Mouse (Mus musculus): ENCODE results near the gene Nfe2l1. TPM values are rescaled to one million over a fixed set of nuclear protein-coding genes. Genes with fewer than 3 reads are reported as not detected.

The Nfe2l1 gene
- 34.6 and 39.5 TPM in 2 replicates for polyA plus RNA-seq (2014; fragmentation: Nextera tagmentation; extraction: Ambion mirVana)

GRCm38 (mm10) chr11:96829813-96830538, at the start of gene Nfe2l1:
Nfe2l1 (minus strand) TSS chr11:96829968.
- Histone ChIP-seq H3K4me1 (ENCODE audit: insufficient read depth) (peaks cover 26% of the 10 kb centered on the region), H3K36me3 (ENCODE audit: insufficient read depth) (peaks cover 30% of the 10 kb centered on the region), H3K27ac (ENCODE audit: low read depth) (peak within 1 kb of the TSS; percentile 99), H3K27me3 (ENCODE audit: insufficient read depth, low read length) (no peaks in the 10 kb centered on the region), H3K4me2 (peak within 1 kb of the TSS; percentile 95), H3K9me3 (ENCODE audit: low read depth, low read length) (no peaks in the 10 kb centered on the region), H3K4me3 (ENCODE audit: low read depth, low read length) (peak within 1 kb of the TSS; percentile 84), H3K9ac (peak within 1 kb of the TSS; percentile 94)
- DNase-seq (peak; percentile 99), ATAC-seq (ENCODE audit: insufficient read depth) (peak; percentile 99)
- TF ChIP-seq CTCF (IDR thresholded peaks at IDR 0.05; ENCODE audit: low read depth), result no peak
- WGBS, result under 1% methylated on average over 51 of the region's 51 CpGs

- Histone ChIP-seq H3K4me1 (ENCODE audit: insufficient read depth) (peaks cover 3% of the 10 kb centered on the region), H3K9ac (no peak overlapping the region), H3K4me2 (no peak overlapping the region), H3K36me3 (ENCODE audit: insufficient read depth) (no peaks in the 10 kb centered on the region), H3K27me3 (ENCODE audit: insufficient read depth, low read length) (peaks cover 3% of the 10 kb centered on the region; the same call in 1 of the 2 replicates), H3K4me3 (ENCODE audit: low read depth, low read length) (no peak overlapping the region), H3K9me3 (ENCODE audit: low read depth, low read length) (no peaks in the 10 kb centered on the region), H3K27ac (ENCODE audit: low read depth) (no peak overlapping the region)
- ATAC-seq (ENCODE audit: insufficient read depth) (no peak), DNase-seq (no peak)
- TF ChIP-seq CTCF (IDR thresholded peaks at IDR 0.05; ENCODE audit: low read depth), result no peak
- WGBS, result 43% methylated on average over 7 of the region's 7 CpGs
These were observed 49.6 kb upstream of the Nfe2l1 start for GRCm38 (mm10) chr11:96879359-96879758.

DNA sequence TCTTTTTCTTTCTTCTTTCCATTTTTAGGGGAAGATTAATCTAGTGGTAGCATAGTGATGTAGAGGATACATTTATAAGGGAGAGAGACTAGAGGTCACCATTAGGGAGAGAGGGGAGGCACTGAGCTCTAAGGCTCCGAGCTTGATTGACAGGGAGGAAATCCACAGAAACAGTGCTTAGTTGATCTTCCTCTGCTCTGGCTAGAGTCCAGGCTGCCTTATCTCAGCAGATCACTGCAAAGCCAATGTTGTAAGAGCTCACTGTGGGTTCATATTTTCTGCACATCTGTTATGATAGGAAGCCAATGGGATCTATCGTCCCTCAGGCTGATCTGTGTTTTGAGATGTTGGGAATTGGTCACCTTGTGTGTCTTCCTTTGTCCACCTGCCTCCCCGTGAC, 48.9 kb upstream of the Nfe2l1 start:
- WGBS, result 35% methylated on average over 3 of the region's 3 CpGs
- TF ChIP-seq CTCF (IDR thresholded peaks at IDR 0.05; ENCODE audit: low read depth), result no peak

GRCm38 (mm10) chr11:96877071-96877470, 47.3 kb upstream of the Nfe2l1 start:
- Histone ChIP-seq H3K36me3 (ENCODE audit: insufficient read depth) (no peaks in the 10 kb centered on the region), H3K4me3 (ENCODE audit: low read depth, low read length) (no peak overlapping the region), H3K9ac (0 out of 2 replicates have a peak overlapping the region, but pooled peaks have one; percentile 13), H3K9me3 (ENCODE audit: low read depth, low read length) (no peaks in the 10 kb centered on the region), H3K4me1 (ENCODE audit: insufficient read depth) (peaks cover 8% of the 10 kb centered on the region), H3K27me3 (ENCODE audit: insufficient read depth, low read length) (peaks cover 6% of the 10 kb centered on the region; the same call in 1 of the 2 replicates), H3K4me2 (peak overlapping the region; percentile 72; the same call in 1 of the 2 replicates), H3K27ac (ENCODE audit: low read depth) (peak overlapping the region; percentile 26; the same call in 1 of the 2 replicates)
- WGBS, result 38% methylated on average over 4 of the region's 4 CpGs
- ATAC-seq (ENCODE audit: insufficient read depth) (no peak), DNase-seq (no peak)
- no peak for TF ChIP-seq CTCF (IDR thresholded peaks at IDR 0.05; ENCODE audit: low read depth)

More for the DNA sequence above, 48.9 kb upstream of the Nfe2l1 start:
- DNase-seq (no peak), ATAC-seq (ENCODE audit: insufficient read depth) (no peak)
- no peaks in the 10 kb centered on the region for H3K36me3 ChIP-seq (ENCODE audit: insufficient read depth)
- no peaks in the 10 kb centered on the region for H3K9me3 ChIP-seq (ENCODE audit: low read depth, low read length)
- no peak overlapping the region for H3K4me3 ChIP-seq (ENCODE audit: low read depth, low read length)
- H3K4me1 ChIP-seq (ENCODE audit: insufficient read depth), result peaks cover 3% of the 10 kb centered on the region
- no peak overlapping the region for H3K4me2 ChIP-seq
- peaks cover 6% of the 10 kb centered on the region; the same call in 1 of the 2 replicates for H3K27me3 ChIP-seq (ENCODE audit: insufficient read depth, low read length)
- no peak overlapping the region for H3K9ac ChIP-seq
- H3K27ac ChIP-seq (ENCODE audit: low read depth), result no peak overlapping the region

DNA sequence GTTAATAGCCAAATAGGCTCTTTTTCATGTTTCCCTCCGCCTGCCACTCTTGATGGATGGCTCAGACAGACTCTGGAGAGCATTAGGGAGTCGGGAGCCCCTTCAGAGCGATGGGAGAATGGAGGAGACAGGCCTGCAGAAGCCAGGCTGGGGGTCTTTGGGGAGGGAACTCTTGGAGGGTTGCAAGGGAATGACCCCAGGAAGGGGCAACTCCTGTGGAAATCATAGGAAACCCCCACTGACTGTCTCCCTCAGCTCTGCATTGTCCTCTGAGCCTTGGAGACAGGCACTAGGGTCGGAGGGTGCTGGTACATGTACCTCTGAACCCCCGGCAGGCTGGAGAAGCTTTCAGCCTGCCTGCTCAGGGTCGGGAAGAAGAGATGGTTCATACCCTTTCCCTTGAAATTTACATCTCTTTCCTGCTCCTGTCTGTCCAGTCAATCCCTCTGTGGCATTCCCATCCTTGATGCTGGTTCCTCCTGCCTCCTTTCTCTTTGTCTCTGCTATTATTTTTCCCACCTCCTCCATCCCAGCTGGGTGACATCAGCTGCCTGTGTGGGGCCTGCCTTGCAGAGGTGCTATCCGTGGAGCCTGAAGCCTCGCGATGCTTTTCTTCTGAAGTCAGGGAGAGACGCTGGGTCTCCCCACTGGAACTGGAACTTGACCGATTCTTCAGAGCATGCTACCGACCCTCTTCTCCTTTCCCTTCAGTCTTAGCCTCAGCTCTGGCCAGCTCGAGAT, 46.7 kb upstream of the Nfe2l1 start:
- no peaks in the 10 kb centered on the region for H3K9me3 ChIP-seq (ENCODE audit: low read depth, low read length)
- H3K4me3 ChIP-seq (ENCODE audit: low read depth, low read length), result peak overlapping the region; percentile 34
- ATAC-seq (ENCODE audit: insufficient read depth) (peak; percentile 30; the same call in 1 of the 2 replicates), DNase-seq (peak; percentile 58)
- H3K4me1 ChIP-seq (ENCODE audit: insufficient read depth), result peaks cover 8% of the 10 kb centered on the region
- H3K36me3 ChIP-seq (ENCODE audit: insufficient read depth), result no peaks in the 10 kb centered on the region
- H3K9ac ChIP-seq, result 0 out of 2 replicates have a peak overlapping the region, but pooled peaks have one; percentile 13
- peaks cover 6% of the 10 kb centered on the region; the same call in 1 of the 2 replicates for H3K27me3 ChIP-seq (ENCODE audit: insufficient read depth, low read length)
- peak overlapping the region; percentile 72 for H3K4me2 ChIP-seq
- H3K27ac ChIP-seq (ENCODE audit: low read depth), result peak overlapping the region; percentile 26; the same call in 1 of the 2 replicates
- no peak for TF ChIP-seq CTCF (IDR thresholded peaks at IDR 0.05; ENCODE audit: low read depth)
- 7% methylated on average over 13 of the region's 13 CpGs for WGBS

- TF ChIP-seq CTCF (IDR thresholded peaks at IDR 0.05; ENCODE audit: low read depth), result no peak
- Histone ChIP-seq H3K4me1 (ENCODE audit: insufficient read depth) (peaks cover 8% of the 10 kb centered on the region), H3K9ac (no peak overlapping the region; the same call in 1 of the 2 replicates), H3K4me2 (peak overlapping the region; percentile 72), H3K4me3 (ENCODE audit: low read depth, low read length) (peak overlapping the region; percentile 34), H3K36me3 (ENCODE audit: insufficient read depth) (no peaks in the 10 kb centered on the region), H3K9me3 (ENCODE audit: low read depth, low read length) (no peaks in the 10 kb centered on the region), H3K27me3 (ENCODE audit: insufficient read depth, low read length) (peaks cover 6% of the 10 kb centered on the region; the same call in 1 of the 2 replicates), H3K27ac (ENCODE audit: low read depth) (0 out of 2 replicates have a peak overlapping the region, but pooled peaks have one; percentile 36)
- WGBS, result under 1% methylated on average over 35 of the region's 35 CpGs
- DNase-seq (peak; percentile 93), ATAC-seq (ENCODE audit: insufficient read depth) (peak; percentile 81)
These were observed 46.0 kb upstream of the Nfe2l1 start for GRCm38 (mm10) chr11:96875745-96876144.
